Mouse (Mus musculus): ENCODE measurements at regions not wholly inside any gene's neighbourhood (a gene's known extent, or its start where the extent isn't known, plus 50 kb on each side); places are given as distances from the start of the nearest gene placed in this dataset. TPM values are rescaled to one million over a fixed set of nuclear protein-coding genes. Genes with fewer than 3 reads are reported as not detected.

Small RNA genes in the stretch of these regions (microRNA-seq; reads per million reads assigned to microRNA genes)
- gene Gm27392, result not detected
